Mouse (Mus musculus): ENCODE results near the gene Rsad2. TPM values are rescaled to one million over a fixed set of nuclear protein-coding genes. Genes with fewer than 3 reads are reported as not detected.

Gene Rsad2
- polyA plus RNA-seq, 1 experiment from 2014 or later = 0.32 TPM

DNA sequence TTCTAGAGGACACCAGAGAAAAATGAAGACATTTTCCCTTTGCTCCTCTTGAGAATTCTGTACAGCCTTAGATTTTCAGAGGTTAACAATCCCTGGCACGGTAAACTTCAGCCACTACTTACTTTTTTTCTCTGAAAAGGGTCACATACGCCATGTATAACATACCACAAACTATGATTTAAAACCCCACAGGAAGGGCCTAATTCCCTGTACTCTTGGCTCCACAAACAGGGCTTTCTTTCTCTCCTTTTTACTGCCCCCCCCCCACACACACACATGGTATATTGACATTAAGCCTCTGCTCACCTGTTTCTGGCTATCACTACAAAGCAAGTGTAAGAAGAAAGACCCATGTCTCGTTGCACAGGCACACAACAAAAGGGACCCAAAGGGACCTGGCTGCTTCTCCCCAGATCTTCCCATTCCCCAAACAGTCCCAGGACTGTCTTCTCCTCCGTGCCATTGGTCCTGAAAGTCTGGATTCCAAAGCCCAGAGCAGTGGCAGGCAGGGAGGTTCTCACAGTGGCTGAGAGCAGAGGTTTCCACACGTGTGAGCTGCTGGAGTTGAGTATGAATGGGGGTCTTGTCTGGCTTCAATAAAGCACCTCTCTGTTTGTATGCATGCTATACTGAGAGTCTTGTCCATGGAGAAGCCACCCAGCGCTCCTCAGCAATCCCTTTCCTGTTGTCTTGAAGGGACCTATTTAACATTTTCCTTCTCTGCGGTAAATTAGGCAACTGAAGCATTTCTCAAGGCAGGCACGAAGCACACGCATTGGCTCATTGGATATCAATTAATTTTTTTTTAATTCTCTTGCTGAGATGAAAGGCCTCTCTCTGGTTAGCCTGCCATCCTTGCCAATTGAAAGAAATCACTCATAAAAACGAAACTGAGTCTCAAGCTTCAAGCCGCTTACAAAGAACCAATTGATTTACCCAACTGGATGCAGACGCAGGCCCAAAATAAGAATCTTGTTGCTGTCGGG is 61.5 kb downstream of the Rsad2 start:
- peak; percentile 71; the same call in 1 of the 2 replicates for ATAC-seq (ENCODE audit: low FRiP score)
- 40% methylated on average over 13 of the region's 13 CpGs for WGBS
- H3K9ac ChIP-seq (replicated peaks) = no peak overlapping the region

GRCm38 (mm10) chr12:26393291-26393690 is 63.0 kb downstream of the Rsad2 start:
- 81% methylated on average over 5 of the region's 5 CpGs for WGBS
- peaks cover 9% of the 10 kb centered on the region; the same call in 1 of the 2 replicates for H3K36me3 ChIP-seq
- H3K4me3 ChIP-seq (replicated peaks) = no peak overlapping the region
- no peaks in the 10 kb centered on the region for H3K9me3 ChIP-seq (replicated peaks)
- H3K9ac ChIP-seq (replicated peaks) = no peak overlapping the region
- H3K4me2 ChIP-seq = no peak overlapping the region
- no peak overlapping the region for H3K27ac ChIP-seq (replicated peaks)
- no peaks in the 10 kb centered on the region for H3K27me3 ChIP-seq (replicated peaks)
- peaks cover 38% of the 10 kb centered on the region for H3K4me1 ChIP-seq
- no peak for ATAC-seq (ENCODE audit: low FRiP score)

More for the DNA sequence above, 61.5 kb downstream of the Rsad2 start:
- Histone ChIP-seq H3K27ac (replicated peaks) (peak overlapping the region; percentile 66), H3K4me1 (peaks cover 38% of the 10 kb centered on the region), H3K36me3 (no peaks in the 10 kb centered on the region), H3K9me3 (replicated peaks) (no peaks in the 10 kb centered on the region), H3K4me2 (no peak overlapping the region), H3K27me3 (replicated peaks) (no peaks in the 10 kb centered on the region), H3K4me3 (replicated peaks) (no peak overlapping the region)

Small RNA genes lying within 50 kb of the gene (microRNA-seq; reads per million reads assigned to microRNA genes)
- 2.1 reads per million, percentile 6 among the genes with 10 or more reads in this experiment for gene Mir6538

Other genes starting within 250 kb of the Rsad2 start
- 25.7 and 27.5 TPM in 2 replicates for gene Rnf144a, start 41.2 kb downstream of the Rsad2 start, polyA plus RNA-seq (2015; fragmentation: Nextera tagmentation; extraction: Ambion mirVana)
- 20.2 and 25.4 TPM in 2 replicates for gene Cmpk2, start 12.8 kb upstream of the Rsad2 start, polyA plus RNA-seq (2015; fragmentation: Nextera tagmentation; extraction: Ambion mirVana)

All from neural tube, embryonic 15.5 days (tissue).